Mouse (Mus musculus) heart, adult 11 months (tissue): ENCODE measurements at regions not wholly inside any gene's neighbourhood (a gene's known extent, or its start where the extent isn't known, plus 50 kb on each side); places are given as distances from the start of the nearest gene placed in this dataset.

ENCODE experiments used
- DNase-seq: peaks from one replicate; pipeline ENCODE4 v3.0.0; 2022

DNA sequence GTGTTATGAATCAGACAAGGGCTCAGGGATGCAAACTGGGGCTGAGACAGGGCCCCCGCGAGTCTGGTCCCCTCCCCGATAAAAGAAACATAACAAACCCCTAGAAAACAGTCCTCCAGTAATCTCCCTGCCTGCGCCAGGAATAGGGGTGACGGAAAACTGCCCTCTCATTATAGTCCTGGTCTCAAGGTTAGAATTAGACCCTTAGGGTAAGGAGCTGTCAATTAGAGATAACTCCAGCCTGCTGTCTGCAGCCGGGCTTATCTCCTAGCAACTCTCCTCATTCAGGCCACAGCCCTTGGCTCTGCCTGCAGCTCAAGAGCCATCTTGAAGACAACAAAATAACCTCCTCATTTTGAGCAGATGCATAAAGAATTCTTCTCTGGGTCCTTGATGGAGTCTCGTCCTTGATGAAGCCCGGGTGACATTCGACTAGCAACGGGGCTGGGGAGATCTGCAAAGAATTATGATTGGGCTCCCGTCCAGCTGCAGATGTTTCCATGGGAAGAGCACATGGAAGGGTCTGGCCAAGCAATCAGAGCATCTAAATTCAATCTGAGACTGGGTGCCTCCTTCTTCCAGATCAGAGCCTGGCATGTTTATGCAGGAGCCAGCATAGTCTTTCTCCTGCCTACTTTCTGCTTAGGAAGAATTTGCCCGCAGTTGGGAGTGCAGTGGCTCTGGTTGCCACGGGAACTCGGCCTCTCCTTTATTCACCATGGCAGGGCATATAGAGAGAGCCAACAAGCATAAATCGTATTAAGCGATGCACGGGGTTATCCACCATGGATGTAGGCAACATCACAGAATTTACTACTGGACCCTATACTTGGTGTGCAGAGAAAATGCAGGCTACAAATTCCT is 281.2 kb downstream of the Sox11 start:
- no peak for DNase-seq

DNA sequence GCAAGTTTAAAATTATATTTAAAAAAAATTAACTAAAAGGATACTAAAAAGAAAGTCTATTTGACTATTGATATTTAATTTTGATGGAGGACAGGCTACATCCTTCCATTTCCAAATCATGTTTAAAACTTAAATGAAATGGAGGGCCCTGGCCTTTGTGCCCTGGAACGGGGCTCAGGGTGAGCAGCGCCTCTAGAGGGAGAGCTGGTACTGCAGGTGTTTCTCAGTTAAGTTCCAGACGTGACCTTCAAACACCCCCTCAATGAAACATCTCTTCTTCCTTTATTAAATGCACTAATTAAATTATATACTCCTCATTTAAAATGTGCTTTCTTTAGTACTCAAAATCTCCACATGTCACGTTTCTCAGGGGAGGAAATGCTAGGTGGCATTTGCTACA is 282.5 kb downstream of the Sox11 start:
- DNase-seq = no peak

DNA sequence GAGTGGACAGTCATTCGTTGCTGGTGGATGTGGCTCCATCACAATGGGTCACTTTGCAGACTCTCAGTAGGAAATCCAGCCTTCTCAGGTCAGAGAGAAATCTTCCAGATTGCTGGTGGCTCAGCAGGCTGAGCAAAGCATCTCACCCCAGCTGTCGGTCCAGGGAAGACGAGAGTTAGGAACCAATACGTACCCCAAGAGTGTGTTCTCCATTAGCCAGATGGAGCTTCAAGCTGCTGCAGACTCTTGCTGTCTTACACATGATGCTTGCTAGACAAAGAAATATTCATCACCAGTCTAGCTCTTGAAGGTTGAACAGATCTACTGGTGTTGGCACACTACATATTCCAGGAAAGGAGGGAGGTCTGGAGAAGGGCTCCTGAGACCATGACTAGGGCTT is 288.0 kb downstream of the Sox11 start:
- no peak for DNase-seq

DNA sequence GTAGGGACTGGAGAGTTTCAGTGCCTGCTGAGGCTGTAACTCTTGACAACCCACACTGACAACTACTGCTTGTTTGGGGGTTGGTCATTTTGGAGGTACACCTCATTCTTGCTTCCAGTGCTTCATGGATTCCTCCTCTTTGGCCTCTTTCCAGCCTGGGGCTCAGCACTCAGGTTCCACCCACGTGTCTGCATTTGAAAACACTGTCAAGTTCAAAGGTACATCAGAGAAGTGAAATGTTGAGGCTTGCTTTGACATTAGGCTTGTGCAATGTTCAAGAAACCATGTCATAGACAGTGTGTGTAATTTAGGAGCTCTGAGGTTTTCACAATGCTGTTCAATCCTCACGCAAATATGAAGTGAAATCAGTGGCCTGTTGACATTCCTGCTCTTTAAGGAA is 304.5 kb downstream of the Sox11 start:
- no peak for DNase-seq

DNA sequence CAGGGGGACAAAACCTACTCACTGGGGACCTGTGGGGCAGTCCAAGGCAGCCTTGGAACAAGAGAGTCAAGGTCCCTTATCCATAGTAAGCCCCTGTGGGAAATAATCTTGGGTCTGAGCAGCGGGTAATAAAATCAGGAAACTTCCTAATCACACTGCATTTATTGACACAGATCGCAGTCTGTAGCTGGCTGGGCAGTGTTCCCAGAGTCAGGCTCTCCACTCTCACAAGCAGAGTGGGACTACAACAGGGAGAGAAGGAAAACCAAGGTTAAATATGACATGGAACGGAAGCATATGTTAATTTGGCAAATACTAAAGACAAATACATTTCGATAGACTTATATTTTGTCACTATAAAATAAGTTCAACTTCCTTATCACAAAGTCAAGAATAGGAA is 322.6 kb downstream of the Sox11 start:
- DNase-seq = no peak

- DNase-seq = no peak
Observed at GRCm38 (mm10) chr12:27018366-27018765, 324.0 kb downstream of the Sox11 start.

GRCm38 (mm10) chr12:26999287-26999686 is 343.1 kb downstream of the Sox11 start:
- DNase-seq = no peak

DNA sequence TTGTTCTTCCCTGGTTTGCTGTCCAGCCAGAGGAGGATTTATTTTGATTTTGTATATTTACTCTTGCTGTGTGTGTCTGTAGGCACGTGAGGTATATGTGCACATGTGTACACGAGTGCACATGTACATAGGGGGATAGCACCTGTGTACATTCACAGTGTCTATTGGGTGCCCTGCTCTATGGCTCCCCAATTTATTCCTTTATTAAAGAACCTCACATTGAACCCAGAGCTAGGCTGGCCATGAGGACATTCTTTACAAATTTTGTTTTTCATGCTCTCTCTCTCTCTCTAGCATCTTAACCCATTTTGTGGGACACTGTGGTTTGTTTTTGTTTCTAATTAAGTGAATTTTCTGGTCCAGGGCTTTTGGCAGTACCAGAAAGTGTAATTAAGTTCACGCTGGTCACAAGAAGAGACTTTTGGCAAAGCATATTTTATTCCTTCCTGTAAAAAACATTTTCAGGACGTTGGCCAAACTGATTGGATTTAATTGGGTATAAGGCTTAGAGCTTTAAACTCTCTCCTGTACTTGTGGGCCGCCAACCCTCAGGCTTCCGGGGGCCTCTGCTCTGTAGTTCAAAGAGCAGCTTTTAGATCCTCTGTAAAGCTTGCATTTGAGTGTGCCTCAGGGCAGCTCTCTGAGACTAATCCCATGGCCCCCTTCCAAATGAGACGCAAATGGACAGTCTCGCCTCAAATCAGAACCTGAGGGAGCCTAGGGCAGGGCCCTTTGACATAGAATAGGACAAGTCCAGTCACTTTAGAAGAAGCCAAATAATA is 365.9 kb downstream of the Sox11 start:
- DNase-seq = no peak

DNA sequence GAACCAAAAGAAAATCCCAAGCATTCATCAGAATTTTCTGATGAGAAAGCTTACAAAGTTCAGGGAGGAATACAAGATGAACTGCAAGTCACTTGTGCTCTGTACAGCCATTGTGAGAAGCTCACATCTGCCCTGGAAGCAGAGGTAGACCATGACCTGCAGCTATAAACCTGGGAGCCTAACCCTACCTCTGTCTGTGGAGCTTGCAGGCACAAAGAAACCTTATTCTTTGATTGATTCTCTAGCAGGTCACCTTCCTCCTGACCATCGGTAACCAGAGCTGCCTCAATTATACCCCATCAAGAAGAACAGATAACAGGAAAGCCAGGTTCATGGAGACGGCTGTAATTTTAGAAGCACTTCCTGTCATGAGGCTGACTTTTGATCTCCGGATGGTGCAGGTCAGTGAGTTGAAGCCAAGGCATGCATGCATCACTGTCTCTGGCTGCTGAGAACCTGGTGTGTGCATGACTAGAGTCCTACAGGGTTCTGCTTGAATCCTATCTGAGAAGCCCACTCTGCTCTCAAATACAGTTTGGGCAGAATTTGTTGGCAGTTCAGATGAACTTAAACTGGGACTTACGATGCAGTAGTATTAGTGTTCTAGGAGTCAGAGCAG is 369.8 kb downstream of the Sox11 start:
- DNase-seq = no peak

- DNase-seq = no peak
Observed at GRCm38 (mm10) chr12:26967018-26967737, 375.2 kb downstream of the Sox11 start.

DNA sequence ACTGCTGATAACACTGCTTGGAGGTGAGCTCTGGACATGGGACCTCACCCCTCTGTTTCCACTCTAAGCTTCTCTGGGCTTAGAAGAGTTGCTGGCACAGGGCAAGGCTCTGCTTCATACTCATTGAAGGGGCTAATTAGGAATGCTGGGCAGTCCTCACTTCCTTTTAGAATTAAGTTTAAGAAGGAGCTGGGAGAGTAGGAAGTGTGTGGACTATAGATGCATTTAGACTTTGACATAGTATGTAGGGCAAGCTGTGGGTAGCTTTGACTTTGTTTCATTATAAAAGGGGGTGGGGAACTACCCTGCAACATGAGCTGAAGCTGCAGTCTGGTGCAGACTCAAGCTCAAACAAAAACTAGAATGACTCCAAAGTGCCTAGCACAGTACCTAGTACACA is 378.5 kb downstream of the Sox11 start:
- no peak for DNase-seq

DNA sequence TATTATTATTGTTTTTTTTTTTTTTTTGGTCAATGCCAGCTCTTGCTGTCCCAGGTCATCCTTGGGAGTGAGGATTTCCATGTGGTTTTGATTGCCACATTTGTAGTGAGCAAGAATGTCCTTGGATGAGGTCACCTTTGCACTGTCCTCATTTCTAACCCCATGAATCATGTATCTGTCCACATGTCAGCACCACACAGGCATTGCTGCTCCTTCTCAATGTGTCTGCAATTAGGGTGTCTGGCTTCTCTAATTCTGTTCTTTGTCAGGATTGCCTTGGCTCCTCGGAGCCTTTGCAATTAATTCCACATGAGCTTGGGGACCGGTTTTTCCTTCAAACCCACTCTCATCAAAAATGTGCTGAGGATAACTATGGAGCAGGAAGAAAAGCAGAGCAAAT is 402.5 kb downstream of the Sox11 start:
- DNase-seq = no peak

DNA sequence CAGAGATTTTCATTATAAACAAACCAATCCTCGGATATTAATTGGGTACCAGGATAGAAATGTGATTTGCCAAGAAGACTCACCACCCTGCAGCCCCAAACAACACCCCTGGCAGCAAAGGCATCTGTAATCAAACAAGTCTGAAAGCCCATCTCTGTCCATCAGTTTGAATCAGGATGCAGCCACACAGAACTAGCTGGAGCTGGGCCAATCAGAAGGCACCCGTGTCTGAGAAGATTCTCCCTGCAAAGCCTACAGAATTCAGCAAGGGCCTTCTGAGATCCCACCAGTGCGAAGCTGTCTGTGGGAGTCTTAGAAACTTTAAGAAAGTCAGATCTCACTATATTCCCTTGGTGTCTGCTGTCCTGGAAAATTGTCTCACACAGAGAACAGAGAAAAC is 404.5 kb downstream of the Sox11 start:
- no peak for DNase-seq

DNA sequence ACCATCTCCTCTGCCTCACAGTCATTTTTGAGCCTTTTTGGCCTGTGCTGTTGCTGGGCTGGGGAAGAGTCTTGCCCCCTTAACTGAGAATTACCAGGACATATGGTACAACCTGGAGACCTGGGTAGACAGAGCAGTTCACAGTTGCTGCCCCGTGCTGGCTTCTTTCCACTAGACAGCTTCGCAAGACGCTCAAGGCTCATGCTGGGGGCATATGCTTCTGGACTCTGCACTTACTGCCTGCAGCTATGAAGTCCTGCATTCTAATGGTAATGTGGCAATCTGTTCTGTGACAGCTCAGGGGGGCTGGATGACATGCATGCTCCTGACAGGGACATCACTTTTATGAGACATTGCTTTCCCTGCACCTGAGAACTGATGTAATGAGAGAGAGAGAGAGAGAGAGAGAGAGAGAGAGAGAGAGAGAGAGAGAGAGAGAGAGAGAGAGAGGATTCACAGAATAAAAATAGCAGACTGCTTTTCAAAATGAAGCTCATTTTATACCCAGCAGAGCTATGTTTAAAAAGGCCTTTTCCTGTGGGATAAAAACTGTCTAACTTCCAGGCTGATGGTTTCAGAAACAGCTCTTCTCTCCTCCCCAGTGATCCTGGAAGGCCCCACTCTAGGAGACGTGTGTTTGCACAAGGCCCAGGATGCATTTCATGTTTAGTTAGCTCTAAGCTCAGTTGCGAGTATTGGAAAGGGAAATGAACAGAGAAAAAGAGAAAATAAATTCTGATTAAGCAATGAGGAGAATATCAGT is 405.5 kb downstream of the Sox11 start:
- DNase-seq = no peak

DNA sequence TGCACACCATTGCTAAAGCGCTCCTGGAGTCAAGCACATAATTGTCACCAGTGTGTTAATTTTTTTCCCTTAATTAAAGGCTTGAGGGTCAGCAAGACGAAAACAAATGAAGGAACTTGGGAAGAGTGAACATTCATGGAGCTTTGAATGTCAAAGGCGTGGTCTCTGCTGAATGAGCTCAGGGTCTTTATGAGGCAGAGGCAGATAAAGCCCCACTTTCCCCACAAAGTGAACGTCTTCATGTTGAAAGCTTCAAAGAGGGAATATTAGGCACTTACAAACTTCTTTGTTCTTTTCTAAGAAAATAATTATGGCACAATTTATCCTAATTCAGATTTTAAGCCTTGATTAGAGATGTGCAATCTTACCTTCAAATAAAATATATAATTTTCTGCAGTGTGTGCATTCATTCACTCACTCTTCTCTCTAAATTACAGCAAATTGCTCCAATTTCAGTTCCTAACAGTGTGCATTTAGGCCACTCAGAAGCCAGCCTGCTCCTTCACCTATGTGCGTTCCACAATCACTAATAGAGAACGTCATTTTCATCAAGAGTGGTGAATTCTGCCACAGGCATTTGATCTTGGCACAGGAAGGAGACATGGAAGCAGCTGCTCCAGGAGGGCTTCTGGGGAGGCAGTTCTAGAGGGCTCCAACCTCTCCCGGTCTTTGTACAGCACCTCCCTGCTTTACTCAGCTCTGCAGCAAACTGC is 412.1 kb downstream of the Sox11 start:
- DNase-seq = no peak

GRCm38 (mm10) chr12:26906126-26906525 is 436.2 kb downstream of the Sox11 start:
- no peak for DNase-seq

GRCm38 (mm10) chr12:26903894-26904272 is 434.9 kb downstream of the Cmpk2 start:
- no peak for DNase-seq

DNA sequence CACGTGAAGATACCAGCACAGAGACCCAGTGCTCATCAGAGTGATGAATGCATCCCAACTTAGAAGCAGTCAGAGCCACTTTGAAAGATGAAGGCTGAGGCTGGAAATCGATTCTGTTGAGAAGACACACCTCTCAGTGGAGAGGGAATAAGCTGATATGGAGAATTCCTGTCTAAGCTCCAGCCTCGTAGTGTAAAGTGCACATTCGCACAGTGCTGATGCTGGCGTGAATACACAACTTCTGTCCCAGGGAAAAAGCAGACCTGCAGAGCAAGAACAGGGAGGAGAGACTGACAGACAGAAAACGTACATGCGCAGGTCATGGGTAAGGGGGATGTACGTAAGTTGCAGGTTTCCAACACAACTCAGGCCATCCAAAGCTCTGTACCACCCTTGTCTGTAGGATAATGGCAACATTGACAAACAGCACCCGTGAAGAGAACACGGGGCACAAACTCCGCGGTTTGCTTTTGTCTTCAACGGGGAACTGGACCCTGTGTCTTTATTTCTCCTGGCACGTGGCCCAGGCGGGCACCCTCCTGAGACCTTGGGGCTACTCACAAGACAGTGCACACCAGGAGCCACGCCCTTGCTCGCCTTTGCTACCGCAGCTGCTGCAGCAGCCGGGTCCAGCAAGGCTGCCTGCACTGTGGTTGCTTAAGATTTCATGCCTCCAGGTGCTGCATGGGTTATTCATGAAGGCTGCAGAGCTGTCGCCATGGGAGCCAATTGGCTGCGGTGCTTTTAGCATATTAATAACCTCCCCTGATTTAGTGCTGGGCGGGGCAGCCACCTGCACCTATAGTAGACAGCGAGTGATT is 434.3 kb downstream of the Cmpk2 start:
- no peak for DNase-seq

GRCm38 (mm10) chr12:26891190-26891589 is 422.2 kb downstream of the Cmpk2 start:
- no peak for DNase-seq

- DNase-seq = no peak
Observed at GRCm38 (mm10) chr12:26886635-26887014, 417.6 kb downstream of the Cmpk2 start.
